Mouse (Mus musculus) midbrain, embryonic 14.5 days (tissue): ENCODE data around the gene Adgrl2. TPM values are rescaled to one million over a fixed set of nuclear protein-coding genes. Genes with fewer than 3 reads are reported as not detected.

Experiments used
- ATAC-seq: fragments of 200-750 bp; cut with Nextera tagmentation; 2 replicates; pipeline ENCODE4 v1.8.0; 2017; ENCODE audit warnings: moderate number of reproducible peaks, moderate library complexity; ENCODE audit not compliant: low FRiP score, low TSS enrichment
- DNase-seq: peaks from one replicate; pipeline ENCODE4 v3.0.0-alpha.2; 2015
- H3K27ac ChIP-seq: fragments of 300-500 bp; sonication (generic); replicated peaks from 2 replicates; pipeline ENCODE4 v1.5.1; 2014; ENCODE audit warnings: mild to moderate bottlenecking, low read depth, low read length, moderate library complexity
- H3K27me3 ChIP-seq: fragments of 300-500 bp; sonication (generic); 2 replicates; pipeline ENCODE4 v1.6.1; 2014; ENCODE audit warnings: low read length, control low read depth, mixed read lengths; ENCODE audit not compliant: control insufficient read depth, insufficient read depth
- H3K36me3 ChIP-seq: fragments of 300-500 bp; sonication (generic); 2 replicates; pipeline ENCODE4 v1.6.1; 2014; ENCODE audit warnings: low read length, control low read depth; ENCODE audit not compliant: control insufficient read depth, insufficient read depth
- H3K4me1 ChIP-seq: fragments of 300-500 bp; sonication (generic); 2 replicates; pipeline ENCODE4 v1.6.1; 2014; ENCODE audit warnings: mild to moderate bottlenecking, antibody characterized with exemption, low read length, control low read depth; ENCODE audit not compliant: control insufficient read depth, insufficient read depth
- H3K4me2 ChIP-seq: fragments of 300-500 bp; sonication (generic); 2 replicates; pipeline ENCODE4 v1.6.1; 2014; ENCODE audit warnings: mild to moderate bottlenecking, low read length, moderate library complexity
- H3K4me3 ChIP-seq: fragments of 300-500 bp; sonication (generic); replicated peaks from 2 replicates; pipeline ENCODE4 v1.5.1; 2014; ENCODE audit warnings: low read depth, low read length
- H3K9ac ChIP-seq: fragments of 300-500 bp; sonication (generic); replicated peaks from 2 replicates; pipeline ENCODE4 v1.6.1; 2014; ENCODE audit warnings: mild to moderate bottlenecking, low read length, moderate library complexity
- H3K9me3 ChIP-seq: fragments of 300-500 bp; sonication (generic); 2 replicates; pipeline ENCODE4 v1.6.1; 2016; ENCODE audit warnings: low read length, control low read depth, mixed read lengths; ENCODE audit not compliant: control insufficient read depth
- WGBS: fragments of 180-500 bp; shearing (Covaris S2); extraction: QIAGEN DNeasy Blood & Tissue Kit; methylation state at CpG from one replicate; pipeline ENCODE4 v1.1.7; 2014; 5-methylcytosine and 5-hydroxymethylcytosine counted together
- polyA plus RNA-seq: library from polyadenylated mRNA; unstranded; fragments of >200 nt; fragmentation: Nextera tagmentation; extraction: Ambion mirVana; gene quantifications from 2 replicates; pipeline ENCODE4 v1.2.1, GENCODE M21; 2014

Gene Adgrl2
- polyA plus RNA-seq, 1 experiment from 2014 or later = 160 TPM

GRCm38 (mm10) chr3:148850821-148851220 lies 139.5 kb downstream of the Adgrl2 start:
- 89% methylated on average over 4 of the region's 4 CpGs for WGBS
- Histone ChIP-seq H3K9me3 (no peaks in the 10 kb centered on the region), H3K27me3 (no peaks in the 10 kb centered on the region), H3K9ac (no peak overlapping the region), H3K27ac (no peak overlapping the region), H3K4me3 (no peak overlapping the region), H3K4me1 (peaks cover 19% of the 10 kb centered on the region), H3K36me3 (peaks cover 48% of the 10 kb centered on the region), H3K4me2 (no peak overlapping the region)
- ATAC-seq = no peak
- no peak for DNase-seq

GRCm38 (mm10) chr3:148848366-148848765 lies 142.0 kb downstream of the Adgrl2 start:
- H3K9me3 ChIP-seq = no peaks in the 10 kb centered on the region
- peaks cover 10% of the 10 kb centered on the region for H3K4me1 ChIP-seq
- no peak overlapping the region for H3K27ac ChIP-seq
- DNase-seq (no peak), ATAC-seq (no peak)
- H3K4me3 ChIP-seq = no peak overlapping the region
- peaks cover 48% of the 10 kb centered on the region for H3K36me3 ChIP-seq
- no peak overlapping the region for H3K9ac ChIP-seq
- no peaks in the 10 kb centered on the region for H3K27me3 ChIP-seq
- H3K4me2 ChIP-seq = no peak overlapping the region
- WGBS = 81% methylated on average over 2 of the region's 2 CpGs

DNA sequence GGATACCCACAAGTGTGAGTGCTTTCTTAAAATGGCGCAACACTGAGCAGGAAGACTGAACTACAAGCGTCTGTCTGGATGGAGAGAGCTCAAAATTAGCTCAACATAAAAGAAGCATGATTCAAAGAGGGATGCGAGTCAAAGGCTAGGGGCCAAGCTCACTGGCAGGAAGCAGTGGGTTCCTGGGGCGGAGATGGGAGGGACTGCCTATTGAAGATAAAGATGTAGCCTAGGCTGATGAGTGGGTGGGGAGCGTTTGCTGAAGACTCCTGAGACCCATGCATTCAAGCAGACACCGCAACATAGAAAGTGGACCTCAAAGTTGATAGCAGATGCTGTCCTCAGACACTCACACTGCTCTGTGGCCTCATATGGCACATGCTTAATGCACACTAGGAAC lies 146.2 kb downstream of the Adgrl2 start:
- Histone ChIP-seq H3K4me1 (peaks cover 9% of the 10 kb centered on the region; the same call in 1 of the 2 replicates), H3K9me3 (no peaks in the 10 kb centered on the region), H3K27me3 (no peaks in the 10 kb centered on the region), H3K9ac (no peak overlapping the region), H3K36me3 (peaks cover 32% of the 10 kb centered on the region), H3K27ac (no peak overlapping the region), H3K4me2 (no peak overlapping the region), H3K4me3 (no peak overlapping the region)
- 92% methylated on average over 6 of the region's 6 CpGs for WGBS
- DNase-seq (no peak), ATAC-seq (no peak)

DNA sequence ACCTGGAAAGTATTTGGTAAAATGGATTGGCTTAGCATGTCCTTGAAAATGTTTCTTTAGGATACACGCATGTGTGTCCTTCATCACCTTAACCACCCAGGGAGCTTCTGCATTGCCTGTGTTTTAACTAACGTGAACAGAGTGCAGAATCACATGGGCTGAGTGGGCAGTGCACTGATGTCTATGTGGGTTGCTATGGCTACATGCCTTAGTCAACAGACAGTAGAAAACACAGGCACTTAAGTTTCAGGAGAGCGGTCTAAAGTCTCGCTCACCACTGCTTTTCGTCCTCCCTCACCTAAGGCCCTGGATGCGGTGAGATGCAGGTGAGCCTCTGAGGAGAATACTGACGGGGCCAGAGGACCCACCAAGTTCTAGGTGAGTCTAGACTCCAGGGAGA lies 147.8 kb downstream of the Adgrl2 start:
- Histone ChIP-seq H3K27me3 (no peaks in the 10 kb centered on the region), H3K9me3 (no peaks in the 10 kb centered on the region), H3K27ac (no peak overlapping the region), H3K36me3 (peaks cover 20% of the 10 kb centered on the region), H3K4me1 (peaks cover 21% of the 10 kb centered on the region), H3K4me3 (no peak overlapping the region), H3K4me2 (no peak overlapping the region), H3K9ac (no peak overlapping the region)
- WGBS = 71% methylated on average over 7 of the region's 7 CpGs
- ATAC-seq (no peak), DNase-seq (peak; percentile 33)

DNA sequence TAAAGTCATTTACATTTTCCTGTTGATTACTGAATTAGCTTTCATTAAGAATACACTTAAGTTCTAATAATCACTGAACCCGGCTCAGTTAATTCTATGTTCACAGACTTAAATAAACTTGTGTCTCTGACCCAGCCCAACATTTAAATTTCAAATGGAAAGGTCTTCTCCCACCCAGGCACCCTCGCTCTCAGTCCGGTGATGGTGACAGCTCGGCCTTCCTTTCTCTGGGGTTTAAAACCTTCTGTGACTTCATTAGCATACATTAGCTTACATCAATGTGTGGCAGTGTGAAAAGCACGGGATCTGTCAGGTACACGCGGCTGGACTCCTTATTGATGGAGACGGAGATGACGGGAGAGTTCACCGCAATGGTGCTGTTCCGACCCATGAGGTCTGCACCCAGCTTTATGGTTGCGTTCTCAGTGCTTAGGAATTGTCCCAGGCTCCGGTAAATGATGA lies 151.5 kb downstream of the Adgrl2 start:
- no peaks in the 10 kb centered on the region for H3K27me3 ChIP-seq
- H3K9ac ChIP-seq = no peak overlapping the region
- H3K36me3 ChIP-seq = peaks cover 37% of the 10 kb centered on the region
- peak; percentile 54 for DNase-seq
- WGBS = 16% methylated on average over 13 of the region's 13 CpGs
- H3K4me3 ChIP-seq = no peak overlapping the region
- ATAC-seq = peak; percentile 66; the same call in 1 of the 2 replicates
- H3K4me2 ChIP-seq = peak overlapping the region; percentile 14; the same call in 1 of the 2 replicates
- no peaks in the 10 kb centered on the region for H3K9me3 ChIP-seq
- peaks cover 21% of the 10 kb centered on the region for H3K4me1 ChIP-seq
- peak overlapping the region; percentile 22; the same call in 1 of the 2 replicates for H3K27ac ChIP-seq

GRCm38 (mm10) chr3:148838095-148838834 lies 152.1 kb downstream of the Adgrl2 start:
- Histone ChIP-seq H3K27ac (no peak overlapping the region), H3K4me2 (no peak overlapping the region), H3K4me3 (no peak overlapping the region), H3K9ac (no peak overlapping the region), H3K4me1 (peaks cover 21% of the 10 kb centered on the region), H3K36me3 (peaks cover 43% of the 10 kb centered on the region), H3K9me3 (no peaks in the 10 kb centered on the region), H3K27me3 (no peaks in the 10 kb centered on the region)
- 46% methylated on average over 13 of the region's 13 CpGs for WGBS
- peak; percentile 54; the same call in 1 of the 2 replicates for ATAC-seq
- peak; percentile 64 for DNase-seq

- DNase-seq (no peak), ATAC-seq (no peak)
- Histone ChIP-seq H3K27me3 (no peaks in the 10 kb centered on the region), H3K36me3 (peaks cover 50% of the 10 kb centered on the region), H3K27ac (no peak overlapping the region), H3K9me3 (no peaks in the 10 kb centered on the region), H3K9ac (no peak overlapping the region), H3K4me1 (peaks cover 13% of the 10 kb centered on the region), H3K4me2 (no peak overlapping the region), H3K4me3 (no peak overlapping the region)
- 91% methylated on average over 12 of the region's 12 CpGs for WGBS
Measured at GRCm38 (mm10) chr3:148835136-148835535, 155.2 kb downstream of the Adgrl2 start.

- no peak overlapping the region for H3K4me3 ChIP-seq
- no peak for ATAC-seq
- H3K36me3 ChIP-seq = peaks cover 54% of the 10 kb centered on the region
- DNase-seq = no peak
- no peak overlapping the region for H3K4me2 ChIP-seq
- no peak overlapping the region for H3K27ac ChIP-seq
- no peak overlapping the region for H3K9ac ChIP-seq
- WGBS = 96% methylated on average over 20 of the region's 20 CpGs
- H3K4me1 ChIP-seq = 0 out of 2 replicates have a peak, but pooled peaks cover 4% of the 10 kb centered on the region
- H3K27me3 ChIP-seq = no peaks in the 10 kb centered on the region
- H3K9me3 ChIP-seq = no peaks in the 10 kb centered on the region
Measured at GRCm38 (mm10) chr3:148833070-148833769, 157.1 kb downstream of the Adgrl2 start.
